In the genomic region with DNA sequence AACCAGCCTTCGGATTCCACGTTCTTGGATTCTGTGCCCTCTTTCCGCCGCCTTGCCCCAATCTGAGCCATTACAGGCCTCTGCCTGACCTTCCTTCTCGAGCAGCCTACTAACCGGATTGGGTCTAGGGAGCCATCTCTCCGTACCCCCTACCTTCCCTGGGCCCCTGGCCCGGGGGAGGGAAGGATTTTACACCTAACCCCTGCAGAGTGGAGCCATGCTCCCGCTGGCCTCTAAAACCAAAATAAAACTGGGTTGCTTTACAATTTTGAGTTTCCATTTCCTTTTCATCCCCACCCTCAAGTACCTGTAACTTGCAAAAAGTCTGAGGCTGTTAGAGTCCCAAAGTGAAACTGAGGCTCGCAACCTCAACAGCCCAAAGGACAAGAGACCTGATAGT, we compare ENCODE assay signal across 8 mouse cellular contexts. TPM values are rescaled to one million over a fixed set of nuclear protein-coding genes. Genes with fewer than 3 reads are reported as not detected.
DNase-seq lines count a peak whose midpoint lies in the region; ATAC-seq and TF ChIP-seq lines count a peak whose summit lies in the region.

No protein-coding gene starts in this region.

- no peak for TF ChIP-seq RAD21 in MEL (IDR thresholded peaks at IDR 0.05; ENCODE audit: low read depth, low read length)

- no peak for DNase-seq in heart, adult 11 months
- no peak for DNase-seq in MEL (ENCODE audit: low read depth, low spot score)
- DNase-seq in hindbrain, embryonic 11.5 days (ENCODE audit: low spot score): no peak
- DNase-seq in midbrain, embryonic 10.5 days (ENCODE audit: low spot score): no peak
- no peak for DNase-seq in urinary bladder, postnatal 10 days (ENCODE audit: low spot score)
- DNase-seq in cerebellum, adult 9-11 months: no peak
- no peak for DNase-seq in frontal cortex, adult 2 months (ENCODE audit: extremely low spot score in 1 of 2, low spot score in 1 of 2)

- TF ChIP-seq EP300 in MEL (IDR thresholded peaks at IDR 0.05; ENCODE audit: low read depth in 1 of 2, low read length in 2 of 2): no peak

- no peak for TF ChIP-seq POLR2A in MEL (IDR thresholded peaks at IDR 0.05; ENCODE audit: control insufficient read depth in 1 of 2, insufficient read depth in 1 of 2, low read depth in 1 of 2, low read length in 2 of 2, poor library complexity in 1 of 2)

- H3K4me2 ChIP-seq in heart, embryonic 14.5 days (ENCODE audit: low read length): peak overlapping the region; percentile 91
- peak overlapping the region; percentile 100 for H3K4me2 ChIP-seq in hindbrain, embryonic 11.5 days (replicated peaks; ENCODE audit: low read depth, low read length)

- H3K4me3 ChIP-seq in heart, embryonic 14.5 days (ENCODE audit: control insufficient read depth in 1 of 2, insufficient read depth in 1 of 2, low read depth in 1 of 2, low read length in 2 of 2): peak overlapping the region; percentile 71 to 75
- peak overlapping the region; percentile 41 to 66 for H3K4me3 ChIP-seq in MEL (ENCODE audit: control insufficient read depth in 1 of 2, insufficient read depth in 1 of 2, low read depth in 2 of 2, low read length in 2 of 2)
- H3K4me3 ChIP-seq in hindbrain, embryonic 11.5 days (ENCODE audit: low read depth, low read length): peak overlapping the region; percentile 64
- peak overlapping the region; percentile 82 for H3K4me3 ChIP-seq in midbrain, embryonic 10.5 days

- peaks cover 11 to 29% of the 10 kb centered on the region in 2 experiments; a peak in 3 of 4 replicates for H3K4me1 ChIP-seq in heart, embryonic 14.5 days (ENCODE audit: control insufficient read depth in 2 of 2, insufficient read depth in 2 of 2, low read length in 2 of 2)
- peaks cover 16 to 27% of the 10 kb centered on the region in 2 experiments for H3K4me1 ChIP-seq in MEL (ENCODE audit: control insufficient read depth in 1 of 2, insufficient read depth in 2 of 2, low read length in 2 of 2)
- H3K4me1 ChIP-seq in hindbrain, embryonic 11.5 days (replicated peaks; ENCODE audit: control insufficient read depth, insufficient read depth, low read length): no peaks in the 10 kb centered on the region
- peaks cover 31% of the 10 kb centered on the region for H3K4me1 ChIP-seq in midbrain, embryonic 10.5 days

- no peak for ATAC-seq in heart, embryonic 14.5 days (ENCODE audit: insufficient number of reproducible peaks, insufficient read depth, low FRiP score, low read depth)
- no peak for ATAC-seq in hindbrain, embryonic 11.5 days (ENCODE audit: low FRiP score)

- H3K27me3 ChIP-seq in heart, embryonic 14.5 days (ENCODE audit: control insufficient read depth, insufficient read depth, low read length): peaks cover 10% of the 10 kb centered on the region; the same call in 1 of the 2 replicates
- no peaks in the 10 kb centered on the region for H3K27me3 ChIP-seq in MEL (ENCODE audit: control insufficient read depth in 1 of 2, insufficient read depth in 2 of 2, low read length in 2 of 2)
- peaks cover 16% of the 10 kb centered on the region for H3K27me3 ChIP-seq in hindbrain, embryonic 11.5 days (ENCODE audit: control insufficient read depth, insufficient read depth, low read length)
- H3K27me3 ChIP-seq in midbrain, embryonic 10.5 days (ENCODE audit: low read depth, poor library complexity, severe bottlenecking): peaks cover 73% of the 10 kb centered on the region

- peak overlapping the region; percentile 82 to 87 for H3K27ac ChIP-seq in heart, embryonic 14.5 days (replicated peaks in 1 of 2; ENCODE audit: control insufficient read depth in 1 of 2, insufficient read depth in 1 of 2, low read depth in 2 of 2, low read length in 2 of 2)
- H3K27ac ChIP-seq in MEL (ENCODE audit: control insufficient read depth, low read depth, low read length): peak overlapping the region; percentile 12; the same call in 1 of the 2 replicates
- no peak overlapping the region for H3K27ac ChIP-seq in hindbrain, embryonic 11.5 days (ENCODE audit: low read depth, low read length)
- H3K27ac ChIP-seq in midbrain, embryonic 10.5 days (replicated peaks): peak overlapping the region; percentile 78

- 11% methylated on average over 10 of the region's 10 CpGs for WGBS in heart, embryonic 14.5 days
- WGBS in hindbrain, embryonic 11.5 days: 10% methylated on average over 10 of the region's 10 CpGs
- WGBS in midbrain, embryonic 10.5 days: 12% methylated on average over 10 of the region's 10 CpGs

- no peak for TF ChIP-seq CTCF in MEL (IDR thresholded peaks at IDR 0.05 in 2 of 3, conservative IDR thresholded peaks at IDR 0.05 in 1 of 3; ENCODE audit: control insufficient read depth in 1 of 3, insufficient read depth in 1 of 3, low read depth in 2 of 3, low read length in 3 of 3, poor library complexity in 1 of 3, severe bottlenecking in 1 of 3)

- peaks cover 15% of the 10 kb centered on the region for H3K79me2 ChIP-seq in MEL (ENCODE audit: control insufficient read depth, insufficient read depth, low read length, poor library complexity)

- H3K9ac ChIP-seq in heart, embryonic 14.5 days (ENCODE audit: low read length): peak overlapping the region; percentile 85
- peak overlapping the region; percentile 83 for H3K9ac ChIP-seq in MEL (ENCODE audit: control insufficient read depth, low read depth, low read length, poor library complexity, severe bottlenecking)
- no peak overlapping the region for H3K9ac ChIP-seq in hindbrain, embryonic 11.5 days (ENCODE audit: low read depth, low read length)

- no peaks in the 10 kb centered on the region for H3K9me3 ChIP-seq in heart, embryonic 14.5 days (ENCODE audit: control insufficient read depth, low read length)
- H3K9me3 ChIP-seq in MEL (replicated peaks; ENCODE audit: insufficient read depth, low read length): no peaks in the 10 kb centered on the region
- no peaks in the 10 kb centered on the region for H3K9me3 ChIP-seq in hindbrain, embryonic 11.5 days (ENCODE audit: control insufficient read depth, low read length)
- no peaks in the 10 kb centered on the region for H3K9me3 ChIP-seq in midbrain, embryonic 10.5 days (replicated peaks)

- no peaks in the 10 kb centered on the region for H3K36me3 ChIP-seq in heart, embryonic 14.5 days (ENCODE audit: control insufficient read depth, insufficient read depth, low read length)
- H3K36me3 ChIP-seq in MEL (ENCODE audit: control insufficient read depth in 1 of 2, insufficient read depth in 2 of 2, low read length in 2 of 2): peaks cover 0 to 12% of the 10 kb centered on the region in 2 experiments; a peak in 2 of 4 replicates
- no peaks in the 10 kb centered on the region for H3K36me3 ChIP-seq in hindbrain, embryonic 11.5 days (ENCODE audit: control insufficient read depth, insufficient read depth, low read length)
- H3K36me3 ChIP-seq in midbrain, embryonic 10.5 days: no peaks in the 10 kb centered on the region

TF ChIP-seq in MEL, 35 proteins besides CTCF, POLR2A, EP300 and RAD21:
- no peak; the same call in 1 of the 2 replicates for TF ChIP-seq UBTF (IDR thresholded peaks at IDR 0.05; ENCODE audit: borderline replicate concordance, insufficient read depth, low read depth, low read length)
- TF ChIP-seq MAX (IDR thresholded peaks at IDR 0.05; ENCODE audit: low read length): peak; percentile 50; the same call in 1 of the 2 replicates

RNA-seq across cellular contexts. Expression of a gene that starts 1.2 kb away (rescaled TPM):
- 24.2 and 27.1 TPM in 2 replicates for polyA plus RNA-seq in heart, embryonic 14.5 days (2014; fragmentation: Nextera tagmentation; extraction: Ambion mirVana)
- 18.2 and 23.3 TPM in 2 replicates for total RNA-seq in MEL (2012; rRNA removed)
- polyA plus RNA-seq in MEL (2012; ENCODE audit: insufficient read depth in 1 of 2, insufficient read length in 2 of 2, low read depth in 1 of 2, low replicate concordance in 2 of 2, missing spikeins in 1 of 2): 10 to 100 TPM in 1 of 2 experiments, not detected in 1; 58.1 TPM
- polyA plus RNA-seq in hindbrain, embryonic 11.5 days (2014; fragmentation: Nextera tagmentation; extraction: Ambion mirVana): 6.9 and 7.8 TPM in 2 replicates
- polyA plus RNA-seq in midbrain, embryonic 10.5 days (2016; fragmentation: Nextera tagmentation; extraction: Ambion mirVana): 8.5 and 12.7 TPM in 2 replicates
- polyA plus RNA-seq in frontal cortex, adult 2 months (2012; rRNA removed): 9.2 and 14.8 TPM in 2 replicates
